Mouse (Mus musculus): Measurements from ENCODE around the gene Arhgef10l. TPM values are rescaled to one million over a fixed set of nuclear protein-coding genes. Genes with fewer than 3 reads are reported as not detected.

Arhgef10l gene
- polyA plus RNA-seq, 1 experiment, result 85.4 TPM

DNA sequence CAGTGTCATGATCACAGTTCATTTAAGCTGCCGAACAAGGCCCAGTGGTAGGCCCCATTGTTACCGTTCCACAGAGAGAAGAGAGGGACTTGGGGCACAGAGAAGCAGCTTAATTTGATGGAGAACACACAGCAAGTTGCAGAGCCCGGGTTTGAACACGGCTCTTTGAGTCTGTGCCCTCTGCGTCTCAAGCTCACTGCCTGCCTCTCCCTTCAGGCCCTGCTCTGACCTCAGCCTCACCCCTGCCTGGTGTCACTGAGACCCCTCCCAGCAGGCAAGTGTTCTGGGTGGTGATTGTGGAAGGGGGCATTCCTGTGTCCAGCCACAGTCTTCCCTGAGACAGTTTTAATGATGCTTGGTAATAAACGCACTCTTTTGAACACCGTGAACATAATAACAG is 29.3 kb upstream of the Arhgef10l start:
- Histone ChIP-seq H3K4me3 (ENCODE audit: insufficient read depth, low read length) (no peak overlapping the region), H3K27ac (ENCODE audit: insufficient read depth, low read depth, low read length) (no peak overlapping the region), H3K4me1 (ENCODE audit: control insufficient read depth, insufficient read depth, low read length) (peaks cover 18% of the 10 kb centered on the region)
- TF ChIP-seq CTCF (IDR thresholded peaks at IDR 0.05; ENCODE audit: low read depth, low read length) (no peak), POLR2A (IDR thresholded peaks at IDR 0.05; ENCODE audit: borderline replicate concordance, low read depth, low read length) (no peak)

DNA sequence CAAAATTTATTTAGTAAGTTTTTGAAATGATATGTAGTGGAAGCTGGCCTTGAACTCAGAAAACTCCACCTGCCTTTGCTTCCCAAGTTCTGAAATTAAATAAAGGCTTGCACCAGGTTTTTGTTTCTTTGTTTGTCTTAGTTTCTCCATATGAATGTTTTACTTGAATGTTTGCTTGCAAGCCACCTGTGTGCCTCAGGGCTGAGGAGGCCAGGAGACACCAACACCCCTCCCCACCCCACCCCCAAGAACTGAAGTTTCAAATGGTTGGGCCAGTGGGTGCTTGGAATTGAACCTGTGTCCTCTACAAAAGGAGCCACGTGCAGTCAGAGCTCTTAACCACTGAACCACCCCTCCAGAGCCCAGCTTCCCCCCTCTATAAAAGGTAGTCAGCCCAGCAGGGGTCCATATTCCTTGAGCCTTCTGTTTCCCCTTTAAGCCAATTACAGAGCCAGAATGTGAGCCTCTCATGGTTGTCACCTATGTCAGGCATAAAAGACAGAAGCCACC is 28.8 kb upstream of the Arhgef10l start:
- H3K4me1 ChIP-seq (ENCODE audit: control insufficient read depth, insufficient read depth, low read length), result peaks cover 23% of the 10 kb centered on the region
- H3K4me3 ChIP-seq (ENCODE audit: insufficient read depth, low read length), result no peak overlapping the region
- H3K27ac ChIP-seq (ENCODE audit: insufficient read depth, low read depth, low read length), result no peak overlapping the region
- TF ChIP-seq CTCF (IDR thresholded peaks at IDR 0.05; ENCODE audit: low read depth, low read length), result no peak
- no peak for TF ChIP-seq POLR2A (IDR thresholded peaks at IDR 0.05; ENCODE audit: borderline replicate concordance, low read depth, low read length)

DNA sequence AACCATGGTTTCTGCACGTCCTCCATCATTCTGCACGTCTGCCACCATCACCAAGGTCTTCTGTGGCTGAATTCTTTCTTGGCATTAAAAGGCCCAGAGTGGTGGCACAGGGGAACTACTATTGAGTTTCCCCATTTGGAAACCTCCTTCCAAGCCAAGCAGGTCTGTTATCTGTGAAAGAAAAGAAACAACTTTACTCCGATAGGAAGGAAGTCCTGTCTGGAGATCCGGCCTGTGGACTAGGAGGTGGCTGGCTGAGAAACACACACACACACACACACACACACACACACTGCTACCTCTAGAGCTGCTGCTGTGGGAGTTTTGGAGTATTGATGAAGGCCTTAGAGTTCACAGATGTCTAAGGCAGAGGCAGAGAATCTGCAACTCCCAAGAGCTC is 27.7 kb upstream of the Arhgef10l start:
- Histone ChIP-seq H3K27ac (ENCODE audit: insufficient read depth, low read depth, low read length) (no peak overlapping the region), H3K4me3 (ENCODE audit: insufficient read depth, low read length) (no peak overlapping the region), H3K4me1 (ENCODE audit: control insufficient read depth, insufficient read depth, low read length) (peaks cover 29% of the 10 kb centered on the region)
- no peak for TF ChIP-seq CTCF (IDR thresholded peaks at IDR 0.05; ENCODE audit: low read depth, low read length)
- no peak for TF ChIP-seq POLR2A (IDR thresholded peaks at IDR 0.05; ENCODE audit: borderline replicate concordance, low read depth, low read length)

DNA sequence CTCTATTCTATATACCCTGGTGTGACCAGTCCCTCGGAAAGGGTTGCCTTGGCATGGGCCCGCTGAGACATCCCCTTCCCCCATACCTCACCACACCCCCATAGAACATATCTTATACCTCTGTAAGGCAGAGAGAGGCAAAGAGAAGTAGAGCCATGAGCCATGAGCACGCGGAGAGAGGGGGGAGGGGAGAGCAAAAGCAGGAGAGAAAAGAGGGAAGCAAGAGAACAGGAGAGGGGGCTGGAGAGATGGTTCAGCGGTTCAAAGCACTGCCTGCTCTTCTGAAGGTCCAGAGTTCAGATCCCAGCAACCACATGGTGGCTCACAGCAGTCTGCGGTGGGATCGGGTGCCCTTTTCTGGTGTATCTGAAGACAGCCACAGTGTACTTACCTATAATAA is 25.7 kb upstream of the Arhgef10l start:
- peaks cover 31% of the 10 kb centered on the region for H3K4me1 ChIP-seq (ENCODE audit: control insufficient read depth, insufficient read depth, low read length)
- TF ChIP-seq CTCF (IDR thresholded peaks at IDR 0.05; ENCODE audit: low read depth, low read length) (no peak), POLR2A (IDR thresholded peaks at IDR 0.05; ENCODE audit: borderline replicate concordance, low read depth, low read length) (no peak)
- H3K27ac ChIP-seq (ENCODE audit: insufficient read depth, low read depth, low read length), result no peak overlapping the region
- no peak overlapping the region for H3K4me3 ChIP-seq (ENCODE audit: insufficient read depth, low read length)

DNA sequence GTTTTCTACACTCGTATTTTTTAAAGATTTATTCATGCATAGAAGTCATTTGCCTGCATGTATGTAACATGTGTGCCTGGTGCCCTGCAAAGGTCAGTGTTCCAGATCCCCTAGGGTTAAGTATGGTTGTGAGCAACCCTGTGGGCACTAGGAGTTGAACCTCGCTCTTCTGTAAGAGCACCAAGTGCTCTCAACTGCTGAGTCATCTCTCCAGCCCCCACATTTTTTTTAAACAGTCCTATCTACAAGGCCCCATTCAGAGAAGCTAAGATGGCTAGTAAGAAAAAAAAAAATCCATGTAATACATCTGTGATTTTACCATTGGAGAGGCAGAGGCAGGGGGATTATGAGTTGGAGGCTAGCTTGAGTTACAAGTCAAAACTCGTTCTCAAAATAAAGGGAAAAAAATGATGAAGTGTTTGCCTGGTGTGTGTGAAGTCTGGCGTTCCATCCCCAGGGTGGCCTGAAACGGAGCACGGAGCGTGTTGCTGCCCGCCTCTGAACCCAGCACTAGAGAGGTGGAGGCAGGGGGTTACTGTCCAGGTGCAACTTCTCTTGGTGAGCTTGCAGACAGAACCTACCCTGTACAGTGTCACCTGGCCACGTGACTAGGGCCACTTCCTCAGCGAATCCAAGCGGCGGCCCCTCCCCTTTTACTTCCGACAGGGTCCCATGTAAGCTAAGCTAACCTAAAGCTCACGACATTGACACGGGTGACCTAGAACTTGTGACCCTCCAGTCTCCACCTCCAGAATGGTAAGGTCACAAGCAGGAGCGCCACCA is 24.3 kb upstream of the Arhgef10l start:
- Histone ChIP-seq H3K4me1 (ENCODE audit: control insufficient read depth, insufficient read depth, low read length) (peaks cover 38% of the 10 kb centered on the region), H3K27ac (ENCODE audit: insufficient read depth, low read depth, low read length) (no peak overlapping the region), H3K4me3 (ENCODE audit: insufficient read depth, low read length) (no peak overlapping the region)
- TF ChIP-seq CTCF (IDR thresholded peaks at IDR 0.05; ENCODE audit: low read depth, low read length), result no peak
- TF ChIP-seq POLR2A (IDR thresholded peaks at IDR 0.05; ENCODE audit: borderline replicate concordance, low read depth, low read length), result no peak

DNA sequence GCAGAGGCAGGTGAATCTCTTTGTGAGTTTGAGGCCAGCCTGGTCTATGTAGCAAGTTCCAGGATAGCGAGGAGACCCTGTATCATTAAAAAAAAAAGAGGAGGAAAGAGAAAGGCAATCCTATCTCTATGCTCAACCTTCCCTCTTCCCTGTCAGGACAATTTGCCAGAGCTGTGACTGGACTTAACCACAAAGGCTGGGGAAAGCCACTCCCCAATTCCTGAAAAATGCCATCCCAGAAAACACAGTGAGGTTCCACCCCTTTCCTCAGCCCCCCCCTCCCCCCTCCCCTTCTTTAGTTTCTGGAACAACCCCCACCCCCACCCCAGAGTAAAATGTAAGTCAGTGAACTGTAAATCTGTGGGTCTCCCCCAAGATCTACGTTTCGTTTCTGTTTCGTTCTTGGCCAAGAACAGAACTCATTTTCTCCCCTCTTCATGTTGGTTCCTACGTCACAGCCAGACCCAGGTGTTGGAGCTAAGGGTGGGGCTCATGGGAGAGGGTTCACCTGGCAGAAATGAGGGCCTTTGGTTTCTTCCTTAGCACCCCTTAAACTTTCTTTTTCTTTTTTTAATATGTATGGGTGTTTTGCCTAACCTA is 23.1 kb upstream of the Arhgef10l start:
- TF ChIP-seq POLR2A (IDR thresholded peaks at IDR 0.05; ENCODE audit: borderline replicate concordance, low read depth, low read length) (no peak), CTCF (IDR thresholded peaks at IDR 0.05; ENCODE audit: low read depth, low read length) (no peak)

DNA sequence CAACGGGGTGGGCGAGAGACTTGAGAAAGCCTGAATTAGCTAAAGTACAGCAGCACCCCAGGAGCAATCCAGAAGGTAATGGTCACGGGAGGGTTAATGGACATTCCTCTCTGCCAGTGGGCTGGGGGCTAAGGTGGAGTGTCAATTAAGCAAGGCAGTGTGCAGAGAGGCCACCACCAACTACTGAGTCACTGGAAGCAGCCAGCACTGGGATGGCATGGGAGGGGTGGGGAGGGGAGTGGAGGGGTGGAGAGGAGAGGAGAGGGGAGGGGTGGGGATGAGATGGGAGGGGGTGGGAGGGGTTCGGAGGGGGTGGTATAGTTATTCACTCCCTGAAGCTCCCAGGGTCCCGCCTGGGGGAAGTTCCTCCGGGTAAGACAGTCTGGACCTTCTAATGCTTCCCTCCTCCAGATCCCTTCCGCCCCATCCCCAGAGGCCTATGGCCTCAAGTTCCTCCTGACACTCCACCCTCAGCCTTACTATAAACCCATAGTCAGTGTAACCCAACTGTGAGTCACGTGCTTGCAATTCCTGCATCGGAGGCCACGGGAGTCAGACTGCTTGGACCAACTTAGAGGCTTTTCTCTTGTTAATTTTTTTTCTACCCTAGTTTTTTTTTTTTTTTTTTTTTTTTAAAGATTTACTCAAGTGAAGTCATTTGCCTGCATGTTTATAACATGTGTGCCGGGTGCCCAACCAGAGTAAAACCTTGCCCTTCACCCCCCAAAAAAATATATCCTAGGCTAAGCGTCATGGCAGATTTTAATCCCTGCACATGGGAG is 22.4 kb upstream of the Arhgef10l start:
- Histone ChIP-seq H3K4me1 (ENCODE audit: control insufficient read depth, insufficient read depth, low read length) (peaks cover 48% of the 10 kb centered on the region), H3K4me3 (ENCODE audit: insufficient read depth, low read length) (no peak overlapping the region), H3K27ac (ENCODE audit: insufficient read depth, low read depth, low read length) (peak overlapping the region; percentile 75)
- no peak for TF ChIP-seq POLR2A (IDR thresholded peaks at IDR 0.05; ENCODE audit: borderline replicate concordance, low read depth, low read length)
- TF ChIP-seq CTCF (IDR thresholded peaks at IDR 0.05; ENCODE audit: low read depth, low read length), result no peak

More for the DNA sequence above, 23.1 kb upstream of the Arhgef10l start:
- Histone ChIP-seq H3K4me3 (ENCODE audit: insufficient read depth, low read length) (no peak overlapping the region), H3K4me1 (ENCODE audit: control insufficient read depth, insufficient read depth, low read length) (peaks cover 42% of the 10 kb centered on the region), H3K27ac (ENCODE audit: insufficient read depth, low read depth, low read length) (peak overlapping the region; percentile 75)

DNA sequence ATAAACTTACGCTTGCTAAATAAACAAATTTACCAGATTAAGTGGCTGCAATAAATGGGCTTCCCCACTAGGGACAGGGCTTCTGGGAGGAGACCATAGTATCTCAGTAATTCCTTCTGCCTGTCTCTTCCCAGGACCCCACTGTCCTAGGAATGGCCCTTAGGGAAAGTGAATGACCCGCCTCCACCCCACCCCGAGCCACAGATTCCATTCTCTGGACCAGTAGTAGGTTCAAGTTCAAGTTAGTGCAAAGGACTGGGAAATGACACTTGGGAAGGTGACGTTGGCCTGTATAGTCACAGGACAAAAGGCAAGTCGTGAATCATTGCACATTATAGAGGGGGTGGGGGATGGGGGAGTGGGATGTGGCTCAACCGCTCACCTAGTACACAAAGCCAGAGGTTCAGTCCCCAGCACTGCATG is 19.1 kb upstream of the Arhgef10l start:
- no peak for TF ChIP-seq POLR2A (IDR thresholded peaks at IDR 0.05; ENCODE audit: borderline replicate concordance, low read depth, low read length)
- no peak for TF ChIP-seq CTCF (IDR thresholded peaks at IDR 0.05; ENCODE audit: low read depth, low read length)
- Histone ChIP-seq H3K4me1 (ENCODE audit: control insufficient read depth, insufficient read depth, low read length) (peaks cover 37% of the 10 kb centered on the region), H3K4me3 (ENCODE audit: insufficient read depth, low read length) (no peak overlapping the region), H3K27ac (ENCODE audit: insufficient read depth, low read depth, low read length) (peak overlapping the region; percentile 95)

DNA sequence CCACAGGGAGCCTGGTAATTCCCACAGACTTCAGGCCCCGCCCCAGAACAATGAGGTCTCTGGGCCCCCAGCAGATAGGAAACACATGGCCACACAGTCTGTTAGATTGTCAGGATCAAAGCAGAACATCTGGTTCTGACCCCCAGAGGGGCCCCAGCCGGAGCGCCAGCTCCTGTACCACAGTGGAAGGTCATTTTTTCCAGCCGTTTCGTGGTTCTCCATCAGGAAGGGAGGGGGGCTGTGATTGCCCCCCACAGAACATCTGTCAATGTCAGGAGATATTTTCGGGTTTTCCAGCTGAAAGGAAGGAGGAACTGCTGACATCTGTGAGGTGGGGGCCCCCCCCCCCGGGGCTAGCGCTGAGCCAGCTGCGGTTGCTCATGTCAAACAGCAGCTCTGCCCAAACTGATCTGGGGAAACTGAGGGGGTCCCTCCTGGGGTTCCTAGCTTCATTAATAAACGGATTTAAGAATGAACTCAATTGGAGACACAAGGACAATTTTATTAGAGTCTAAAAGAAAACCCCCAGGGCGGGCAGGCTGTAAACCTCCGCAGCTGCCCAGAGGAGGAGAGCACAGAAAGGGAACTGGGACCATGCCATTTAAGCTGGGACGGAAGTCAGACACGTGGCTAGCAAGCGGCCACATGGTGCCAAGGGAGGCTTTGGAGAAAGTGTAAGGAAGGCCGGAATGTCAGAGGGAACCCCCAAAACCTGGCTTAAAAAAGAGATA is 18.5 kb upstream of the Arhgef10l start:
- TF ChIP-seq CTCF (IDR thresholded peaks at IDR 0.05; ENCODE audit: low read depth, low read length), result no peak
- TF ChIP-seq POLR2A (IDR thresholded peaks at IDR 0.05; ENCODE audit: borderline replicate concordance, low read depth, low read length), result no peak
- Histone ChIP-seq H3K4me3 (ENCODE audit: insufficient read depth, low read length) (peak overlapping the region; percentile 34), H3K4me1 (ENCODE audit: control insufficient read depth, insufficient read depth, low read length) (peaks cover 31% of the 10 kb centered on the region), H3K27ac (ENCODE audit: insufficient read depth, low read depth, low read length) (peak overlapping the region; percentile 95)
